Mouse (Mus musculus): ENCODE measurements at regions not wholly inside any gene's neighbourhood (a gene's known extent, or its start where the extent isn't known, plus 50 kb on each side); places are given as distances from the start of the nearest gene placed in this dataset.
A peak's percentile ranks its signal among the peaks of the same experiment; 100 is the strongest.

DNA sequence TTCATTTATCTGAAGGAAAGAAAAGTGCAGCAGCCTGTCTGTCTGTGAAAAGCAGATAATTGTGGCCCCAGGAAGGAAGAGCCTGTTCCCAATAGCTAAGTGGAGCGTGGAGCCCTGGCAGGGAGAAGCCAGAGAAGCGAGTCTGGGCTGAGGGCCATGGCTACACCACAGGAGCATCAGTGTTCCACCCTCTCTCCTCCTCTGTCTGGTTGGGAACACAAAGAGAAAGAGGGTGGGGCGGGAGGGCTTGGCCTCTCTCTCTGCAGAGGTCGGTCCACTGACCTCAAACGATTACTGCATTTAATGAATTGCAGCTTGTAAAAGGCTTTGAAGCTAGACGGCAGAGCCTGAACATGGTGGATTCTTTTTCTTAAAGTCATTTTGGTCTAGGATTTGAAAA is 329.0 kb downstream of the Pik3r1 start:
- DNase-seq (ENCODE audit: low read depth, low spot score), result peak; percentile 39

DNA sequence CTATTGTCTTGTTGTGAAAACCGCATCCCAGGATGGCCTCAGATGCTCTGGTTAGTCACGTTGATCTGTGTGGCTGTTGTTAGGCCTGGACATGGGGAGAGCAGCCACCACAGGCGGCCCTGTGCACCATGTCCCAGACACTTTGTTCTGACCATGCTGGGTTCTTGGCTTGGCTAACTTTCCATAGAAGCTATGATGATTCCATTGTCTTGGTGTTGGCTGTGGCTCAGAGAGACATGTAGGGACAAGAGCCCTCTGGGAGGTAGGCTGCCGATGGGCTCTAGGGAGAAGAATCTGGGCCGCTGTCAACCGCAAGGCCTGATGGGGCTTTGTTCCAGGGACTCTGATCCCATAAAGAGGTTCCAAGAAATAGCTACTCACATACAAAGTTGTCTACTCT is 334.9 kb downstream of the Pik3r1 start:
- DNase-seq (ENCODE audit: low read depth, low spot score), result no peak

DNA sequence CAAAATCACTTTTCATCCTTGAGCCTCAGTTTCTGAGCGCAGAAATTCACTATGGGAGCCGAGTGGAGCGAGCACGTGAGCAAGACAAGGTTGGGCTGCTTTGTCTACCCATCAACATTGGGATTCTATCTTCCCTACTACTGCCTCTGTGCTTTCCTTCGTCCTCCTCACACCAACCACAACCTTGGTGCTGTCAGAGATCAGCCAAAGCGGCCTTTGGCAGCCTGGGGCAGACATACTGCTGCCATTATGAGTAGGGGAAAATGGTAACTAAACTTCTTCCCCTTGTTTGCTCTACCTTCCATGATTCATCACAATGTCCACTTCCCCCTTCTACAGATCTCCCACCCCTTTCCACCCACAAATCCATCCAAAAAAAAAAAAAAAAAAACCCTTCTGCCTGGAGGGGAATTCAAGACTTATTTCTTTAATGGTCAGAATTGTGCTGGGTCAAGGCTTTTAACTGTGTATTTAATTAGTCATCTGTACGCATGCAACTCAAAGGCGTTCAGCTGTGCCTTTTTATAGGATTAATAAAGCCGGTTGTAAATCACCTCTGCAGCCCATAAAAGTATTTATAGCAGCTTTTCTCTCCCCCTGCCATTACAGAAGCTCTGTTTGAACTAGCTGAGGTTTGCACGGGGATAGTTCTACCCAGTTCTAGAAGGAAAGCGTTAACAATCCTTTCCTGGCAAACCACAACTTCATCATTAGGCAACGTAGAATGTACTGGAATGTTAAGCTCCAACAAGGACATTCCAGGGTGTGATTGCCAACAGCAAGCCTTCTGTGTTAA is 340.4 kb downstream of the Pik3r1 start:
- no peak for DNase-seq (ENCODE audit: low read depth, low spot score)

- DNase-seq (ENCODE audit: low read depth, low spot score), result no peak
Measured at GRCm38 (mm10) chr13:101426461-101426860, 341.6 kb downstream of the Pik3r1 start.

GRCm38 (mm10) chr13:101422082-101422481 is 345.9 kb downstream of the Pik3r1 start:
- no peak for DNase-seq (ENCODE audit: low read depth, low spot score)

DNA sequence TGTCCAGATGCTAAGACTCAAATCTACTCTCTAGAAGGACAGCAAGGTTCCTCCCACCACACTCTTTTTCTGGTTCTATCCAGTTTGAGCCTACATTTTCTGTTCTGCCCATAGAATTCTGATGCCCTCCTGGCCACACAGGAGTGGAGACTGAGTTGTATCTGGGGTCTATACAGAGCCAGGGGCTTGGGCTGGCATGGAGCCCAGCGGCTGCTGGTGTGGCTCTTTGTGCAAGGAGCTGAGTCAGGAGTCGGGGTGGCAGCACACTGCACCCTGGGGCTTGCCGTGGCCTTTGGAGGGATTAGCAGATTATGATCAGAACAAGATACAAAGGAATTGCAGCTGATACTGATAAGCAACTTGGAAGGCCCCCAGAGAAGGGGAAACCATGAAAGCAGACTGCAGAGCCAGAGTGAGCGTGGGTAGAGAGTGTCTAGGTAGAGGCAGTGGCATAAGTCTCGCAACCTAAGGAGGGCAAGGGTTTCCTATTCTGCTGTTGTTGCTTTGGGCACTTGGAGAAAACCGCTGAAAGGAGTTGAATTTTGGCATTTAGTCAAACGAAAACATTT is 348.5 kb downstream of the Pik3r1 start:
- DNase-seq (ENCODE audit: low read depth, low spot score), result no peak

- DNase-seq (ENCODE audit: low read depth, low spot score), result no peak
Measured at GRCm38 (mm10) chr13:101418272-101418671, 349.7 kb downstream of the Pik3r1 start.

DNA sequence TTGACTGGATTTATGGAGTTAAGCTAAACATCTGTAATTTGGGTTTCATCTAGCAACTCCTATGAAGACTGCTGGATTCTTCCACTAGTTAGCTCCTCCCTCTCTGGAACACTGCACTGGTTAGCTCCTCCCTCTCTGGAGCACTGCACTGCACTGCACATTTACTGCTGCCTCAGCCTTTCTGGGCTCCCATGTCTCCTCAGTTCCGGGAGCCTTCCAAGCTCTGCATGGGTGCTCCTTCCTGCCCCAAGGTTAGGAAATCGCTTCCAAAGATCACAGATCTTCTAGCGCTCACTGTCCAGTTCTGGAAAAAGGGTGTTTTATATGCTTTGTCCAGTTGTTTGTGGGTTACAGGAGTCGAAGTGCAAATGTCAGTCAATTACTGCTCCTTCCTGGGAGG is 359.1 kb downstream of the Pik3r1 start:
- no peak for DNase-seq (ENCODE audit: low read depth, low spot score)

GRCm38 (mm10) chr13:101407633-101408032 is 360.4 kb downstream of the Pik3r1 start:
- DNase-seq (ENCODE audit: low read depth, low spot score), result no peak

DNA sequence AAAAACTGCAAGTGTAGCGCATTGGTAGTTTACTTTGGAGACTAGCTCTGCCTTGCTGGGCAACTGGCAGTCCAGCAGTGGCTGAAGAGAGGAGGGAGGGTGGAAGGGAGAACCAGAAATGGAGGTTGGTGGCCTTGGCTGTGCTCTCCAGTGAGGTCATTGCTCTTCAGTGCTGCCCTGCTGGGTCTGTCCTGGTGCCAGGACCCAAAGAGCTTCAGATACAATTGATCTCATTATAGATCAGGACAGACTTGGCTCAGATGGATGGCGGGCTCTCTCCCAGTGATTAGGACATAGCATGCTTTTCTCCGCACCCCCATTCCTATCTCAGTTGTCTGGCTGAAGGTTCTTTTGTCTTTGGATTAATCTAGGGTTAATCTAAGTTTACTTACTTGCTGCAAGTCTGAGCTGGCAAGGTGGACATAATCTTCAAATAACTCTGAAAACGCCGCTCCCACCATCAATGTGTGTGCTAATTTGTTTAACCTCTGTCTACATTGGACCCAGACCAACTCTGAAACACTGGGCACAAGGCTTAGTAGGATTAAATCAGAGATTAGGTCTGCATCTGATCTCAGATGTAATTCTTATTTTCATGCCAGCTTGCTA is 394.3 kb downstream of the Pik3r1 start:
- DNase-seq (ENCODE audit: low read depth, low spot score), result no peak

DNA sequence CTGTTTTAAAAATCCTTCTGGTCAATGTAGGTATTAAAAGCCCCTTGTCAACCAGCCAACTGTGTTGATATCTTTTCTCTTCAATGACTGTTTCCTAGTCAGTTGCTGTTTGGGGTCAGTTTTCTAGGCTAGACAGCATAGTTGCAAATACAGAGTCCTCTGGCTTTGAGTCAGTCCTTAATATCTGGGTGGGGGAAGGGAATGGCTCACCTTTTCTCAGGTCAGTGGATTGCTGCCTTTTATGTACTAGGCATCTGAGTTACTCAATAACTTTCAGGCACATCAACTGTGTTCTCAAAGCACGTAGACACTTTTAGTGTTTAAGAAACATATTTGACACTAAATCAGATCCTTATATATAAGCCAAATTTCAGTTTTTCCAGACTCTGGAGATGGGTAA is 396.1 kb downstream of the Pik3r1 start:
- DNase-seq (ENCODE audit: low read depth, low spot score), result no peak

- no peak for DNase-seq (ENCODE audit: low read depth, low spot score)
Measured at GRCm38 (mm10) chr13:101368170-101368569, 399.8 kb downstream of the Pik3r1 start.

GRCm38 (mm10) chr13:101355363-101355762 is 412.7 kb downstream of the Pik3r1 start:
- DNase-seq (ENCODE audit: low read depth, low spot score), result no peak

GRCm38 (mm10) chr13:101351123-101351522 is 416.9 kb downstream of the Pik3r1 start:
- DNase-seq (ENCODE audit: low read depth, low spot score), result no peak

- no peak for DNase-seq (ENCODE audit: low read depth, low spot score)
Measured at GRCm38 (mm10) chr13:101349354-101349753, 418.7 kb downstream of the Pik3r1 start.

DNA sequence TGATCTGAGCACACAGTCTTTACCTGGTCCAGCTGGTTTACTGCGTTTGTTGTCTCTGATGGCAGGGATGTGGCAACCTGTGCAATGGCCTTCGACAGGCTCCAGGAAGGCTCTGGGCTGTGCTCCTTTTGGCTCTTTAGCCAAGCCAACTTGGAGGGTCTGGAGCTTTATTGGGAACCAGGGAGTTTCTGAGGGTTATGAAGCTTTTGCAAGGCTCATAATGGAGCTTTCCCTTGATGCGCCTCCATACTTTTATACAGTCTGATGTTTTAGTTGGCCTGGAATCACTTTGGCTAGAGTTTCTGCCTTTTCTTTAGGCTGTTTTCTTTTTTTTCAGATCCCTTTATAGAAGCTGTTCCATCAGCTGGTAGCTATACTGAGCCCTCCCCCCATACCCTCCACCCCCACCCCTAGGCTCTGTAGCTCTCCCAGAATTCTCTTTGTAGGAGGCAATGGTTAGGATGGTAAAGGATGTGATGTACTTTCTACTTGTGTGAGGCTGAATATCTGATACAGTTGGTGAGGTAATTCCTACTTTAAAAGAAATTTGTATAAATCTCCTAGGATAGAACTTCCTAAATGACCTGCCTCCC is 429.6 kb downstream of the Pik3r1 start:
- no peak for DNase-seq (ENCODE audit: low read depth, low spot score)

DNA sequence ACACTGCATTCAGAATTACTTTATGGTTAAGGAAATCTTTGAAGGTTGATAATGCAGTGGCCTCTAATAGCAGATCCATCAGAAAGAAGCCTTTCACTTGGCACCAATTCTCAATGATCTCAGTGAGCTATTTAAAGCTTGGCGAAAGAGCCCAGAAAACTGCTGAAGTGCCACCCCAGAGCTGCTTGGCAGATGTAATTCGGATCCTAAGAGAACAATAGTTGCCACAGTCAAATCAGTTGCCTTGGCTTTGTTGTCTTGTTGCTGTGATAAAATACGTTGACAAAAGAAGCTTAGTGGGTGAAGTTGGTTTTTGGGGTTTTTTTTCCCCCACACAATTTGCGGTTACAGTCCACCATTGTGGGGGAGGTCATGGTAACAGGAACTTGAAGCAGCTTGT is 449.4 kb downstream of the Pik3r1 start:
- no peak for DNase-seq (ENCODE audit: low read depth, low spot score)

- DNase-seq (ENCODE audit: low read depth, low spot score), result no peak
Measured at GRCm38 (mm10) chr13:101316336-101316735, 451.7 kb downstream of the Pik3r1 start.

GRCm38 (mm10) chr13:101314040-101314439 is 454.0 kb downstream of the Pik3r1 start:
- no peak for DNase-seq (ENCODE audit: low read depth, low spot score)

GRCm38 (mm10) chr13:101311634-101312314 is 456.2 kb downstream of the Pik3r1 start:
- no peak for DNase-seq (ENCODE audit: low read depth, low spot score)

DNA sequence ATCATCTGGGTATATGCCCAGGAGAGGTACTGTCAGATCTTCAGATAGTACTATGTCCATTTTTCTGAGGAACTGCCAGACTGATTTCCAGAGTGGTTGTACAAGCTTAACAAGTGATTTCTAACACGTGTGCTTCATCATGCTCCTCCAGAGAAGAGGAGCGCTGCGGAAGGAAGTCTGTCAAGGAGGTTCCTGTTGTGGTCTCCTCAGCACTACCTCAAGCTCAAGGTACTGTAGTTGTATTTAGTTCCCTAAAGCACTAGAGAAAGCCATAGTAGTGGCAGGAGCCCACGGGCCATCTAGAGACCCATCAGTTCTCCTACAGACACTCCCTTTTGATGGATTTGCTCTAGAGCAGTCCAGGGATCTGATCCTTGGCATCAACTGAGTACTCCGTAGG is 459.3 kb downstream of the Pik3r1 start:
- no peak for DNase-seq (ENCODE audit: low read depth, low spot score)

All from WW6 (cell line).